Mouse (Mus musculus): ENCODE data around the gene Ctsll3. TPM values are rescaled to one million over a fixed set of nuclear protein-coding genes. Genes with fewer than 3 reads are reported as not detected.

Gene Ctsll3
- polyA plus RNA-seq, 1 experiment: not detected

GRCm38 (mm10) chr13:60755251-60755650 is 47.4 kb downstream of the Ctsll3 start:
- no peak for TF ChIP-seq TAL1 (IDR thresholded peaks at IDR 0.05; ENCODE audit: low read length)
- TF ChIP-seq GATA1 (IDR thresholded peaks at IDR 0.05; ENCODE audit: low read length): no peak
- H3K4me1 ChIP-seq (ENCODE audit: control insufficient read depth): no peaks in the 10 kb centered on the region
- no peaks in the 10 kb centered on the region for H3K27me3 ChIP-seq (ENCODE audit: control insufficient read depth)
- no peaks in the 10 kb centered on the region for H3K9me3 ChIP-seq (ENCODE audit: control insufficient read depth, low read length)
- no peak overlapping the region for H3K4me3 ChIP-seq (replicated peaks)
- H3K36me3 ChIP-seq (ENCODE audit: control insufficient read depth): peaks cover 26% of the 10 kb centered on the region

GRCm38 (mm10) chr13:60753216-60753615 is 49.4 kb downstream of the Ctsll3 start:
- Histone ChIP-seq H3K4me3 (replicated peaks) (no peak overlapping the region), H3K4me1 (ENCODE audit: control insufficient read depth) (no peaks in the 10 kb centered on the region), H3K36me3 (ENCODE audit: control insufficient read depth) (peaks cover 36% of the 10 kb centered on the region), H3K9me3 (ENCODE audit: control insufficient read depth, low read length) (no peaks in the 10 kb centered on the region), H3K27me3 (ENCODE audit: control insufficient read depth) (no peaks in the 10 kb centered on the region)
- no peak for TF ChIP-seq GATA1 (IDR thresholded peaks at IDR 0.05; ENCODE audit: low read length)
- no peak for TF ChIP-seq TAL1 (IDR thresholded peaks at IDR 0.05; ENCODE audit: low read length)

GRCm38 (mm10) chr13:60750930-60751329 is 51.7 kb downstream of the Ctsll3 start:
- H3K9me3 ChIP-seq (ENCODE audit: control insufficient read depth, low read length): no peaks in the 10 kb centered on the region
- H3K36me3 ChIP-seq (ENCODE audit: control insufficient read depth): peaks cover 36% of the 10 kb centered on the region
- TF ChIP-seq TAL1 (IDR thresholded peaks at IDR 0.05; ENCODE audit: low read length) (no peak), GATA1 (IDR thresholded peaks at IDR 0.05; ENCODE audit: low read length) (no peak)

GRCm38 (mm10) chr13:60748556-60748955 is 54.1 kb downstream of the Ctsll3 start:
- no peak overlapping the region for H3K4me3 ChIP-seq (replicated peaks)
- H3K4me1 ChIP-seq (ENCODE audit: control insufficient read depth): peaks cover 35% of the 10 kb centered on the region
- no peaks in the 10 kb centered on the region for H3K9me3 ChIP-seq (ENCODE audit: control insufficient read depth, low read length)
- H3K27me3 ChIP-seq (ENCODE audit: control insufficient read depth): no peaks in the 10 kb centered on the region
- H3K36me3 ChIP-seq (ENCODE audit: control insufficient read depth): peaks cover 32% of the 10 kb centered on the region
- TF ChIP-seq TAL1 (IDR thresholded peaks at IDR 0.05; ENCODE audit: low read length): no peak
- no peak for TF ChIP-seq GATA1 (IDR thresholded peaks at IDR 0.05; ENCODE audit: low read length)

More at GRCm38 (mm10) chr13:60750930-60751329, 51.7 kb downstream of the Ctsll3 start:
- Histone ChIP-seq H3K27me3 (ENCODE audit: control insufficient read depth) (no peaks in the 10 kb centered on the region), H3K4me1 (ENCODE audit: control insufficient read depth) (peaks cover 11% of the 10 kb centered on the region), H3K4me3 (replicated peaks) (no peak overlapping the region)

Other genes starting within 250 kb of the Ctsll3 start
- 0.05 and 0.15 TPM in 2 replicates for gene Dapk1, start 200.9 kb downstream of the Ctsll3 start, polyA plus RNA-seq (2012)
- gene BC051665, start 16.5 kb downstream of the Ctsll3 start, polyA plus RNA-seq (2012): not detected in 2 replicates
- not detected in 2 replicates for gene 4930486L24Rik, start 61.6 kb upstream of the Ctsll3 start, polyA plus RNA-seq (2012)
- not detected in 2 replicates for gene Gm49392, start 94.0 kb upstream of the Ctsll3 start, polyA plus RNA-seq (2012)
- gene Ctla2b, start 94.6 kb upstream of the Ctsll3 start, polyA plus RNA-seq (2012): not detected in 2 replicates
- not detected in 2 replicates for gene Tpbpb, start 102.0 kb upstream of the Ctsll3 start, polyA plus RNA-seq (2012)
- not detected in 2 replicates for gene Gm49393, start 132.7 kb upstream of the Ctsll3 start, polyA plus RNA-seq (2012)
- 0.06 TPM in 1 of 2 replicates, not detected in the other for gene Gm49391, start 133.7 kb upstream of the Ctsll3 start, polyA plus RNA-seq (2012)
- gene Ctla2a, start 133.8 kb upstream of the Ctsll3 start, polyA plus RNA-seq (2012): 0.10 TPM in 1 of 2 replicates, not detected in the other
- not detected in 2 replicates for gene Tpbpa, start 139.1 kb upstream of the Ctsll3 start, polyA plus RNA-seq (2012)
- gene Ctsj, start 203.1 kb upstream of the Ctsll3 start, polyA plus RNA-seq (2012): not detected in 2 replicates
- gene Ctsq, start 237.8 kb upstream of the Ctsll3 start, polyA plus RNA-seq (2012): not detected in 2 replicates

Data from erythroblast, embryonic 14.5 days (primary cell).